Mouse (Mus musculus) kidney, adult 2 months (tissue): ENCODE results near the gene Defb29. TPM values are rescaled to one million over a fixed set of nuclear protein-coding genes. Genes with fewer than 3 reads are reported as not detected.
A peak's percentile ranks its signal among the peaks of the same experiment; 100 is the strongest.

Experiments
- DNase-seq: peaks from one replicate; pipeline ENCODE4 v3.0.0; 2021
- H3K27ac ChIP-seq: fragments of 200-500 bp; 2 replicates; pipeline ENCODE4 v1.5.1; 2012; ENCODE audit warnings: low read depth, low read length, control low read depth, inconsistent platforms; ENCODE audit not compliant: insufficient read depth
- H3K27me3 ChIP-seq: fragments of 200-500 bp; replicated peaks from 2 replicates; pipeline ENCODE4 v1.6.1; 2012; ENCODE audit warnings: mild to moderate bottlenecking, moderate library complexity, low read length, inconsistent platforms; ENCODE audit not compliant: control insufficient read depth, insufficient read depth
- H3K36me3 ChIP-seq: fragments of 200-500 bp; 2 replicates; pipeline ENCODE4 v1.6.1; 2012; ENCODE audit warnings: mild to moderate bottlenecking, moderate library complexity, low read length, inconsistent platforms; ENCODE audit not compliant: control insufficient read depth, insufficient read depth
- H3K4me1 ChIP-seq: fragments of 200-500 bp; 2 replicates; pipeline ENCODE4 v1.6.1; 2011; ENCODE audit warnings: low read length; ENCODE audit not compliant: control insufficient read depth, insufficient read depth
- H3K4me3 ChIP-seq: fragments of 200-500 bp; 2 replicates; pipeline ENCODE4 v1.5.1; 2011; ENCODE audit warnings: mild to moderate bottlenecking, low read depth, low read length, control low read depth; ENCODE audit not compliant: insufficient read depth
- CTCF ChIP-seq: fragments of 200-500 bp; conservative IDR thresholded peaks from 2 replicates; pipeline ENCODE4 v1.5.1; 2011; ENCODE audit warnings: low read depth, mild to moderate bottlenecking, control low read depth, low read length, moderate library complexity, mixed read lengths; ENCODE audit not compliant: insufficient read depth, insufficient read length
- POLR2A ChIP-seq: fragments of 200-500 bp; IDR thresholded peaks from one replicate; pipeline ENCODE4 v1.6.1; 2011; ENCODE audit warnings: low read depth, low read length, control low read depth
- WGBS: fragments of 180-500 bp; shearing (Covaris S2); methylation state at CpG from one replicate; pipeline ENCODE4 v1.1.7; 2018; 5-methylcytosine and 5-hydroxymethylcytosine counted together
- polyA plus RNA-seq: library from polyadenylated mRNA; depleted of rRNA; stranded (reverse); fragments of >200 nt; gene quantifications from 2 replicates; pipeline ENCODE4 v1.2.3, GENCODE M21; 2012; rRNA removed

The Defb29 gene
- 159 and 165 TPM in 2 replicates for polyA plus RNA-seq

DNA sequence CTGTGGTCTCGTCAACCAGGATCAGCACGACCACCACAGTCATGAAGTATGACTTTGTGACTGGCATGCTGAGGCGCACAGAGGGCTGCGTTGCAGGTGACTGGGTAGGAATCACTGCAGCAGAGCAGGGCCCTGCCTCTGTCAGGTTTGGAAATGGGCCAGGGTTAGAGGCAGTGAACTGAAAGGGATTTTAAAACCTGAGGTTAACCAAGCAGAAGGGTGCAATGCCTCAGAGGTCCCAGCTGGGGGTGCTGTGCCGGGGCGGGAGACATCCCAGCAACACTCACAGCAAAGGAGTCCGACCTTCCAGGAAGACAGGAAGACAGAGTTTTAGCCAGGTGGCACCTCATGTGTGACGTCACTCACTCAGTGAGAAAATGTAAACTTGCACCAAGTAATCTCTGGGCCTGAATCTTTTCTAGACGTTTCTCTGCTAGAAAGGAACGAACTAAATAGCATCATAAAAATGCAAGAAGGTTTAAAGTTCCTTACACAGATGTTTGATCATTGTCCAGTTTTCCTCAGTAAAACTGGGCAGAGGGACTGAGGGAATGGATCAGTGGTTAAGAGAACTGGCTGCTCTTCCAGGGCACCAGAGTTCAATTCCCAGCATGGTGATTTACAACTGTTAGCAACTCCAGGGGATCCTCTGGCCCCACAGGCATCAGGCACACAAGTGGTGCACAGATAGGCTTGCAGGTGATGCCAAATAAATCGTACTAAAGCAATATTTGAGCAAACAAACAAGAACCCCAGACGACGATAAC lies at the start of gene Defb29:
TSS of gene Defb29 (minus strand) at position 155 of the 767 bp plus-strand sequence.
- no peaks in the 10 kb centered on the region for H3K36me3 ChIP-seq
- peak; percentile 16 for TF ChIP-seq POLR2A
- TF ChIP-seq CTCF: no peak; the same call in 1 of the 2 replicates
- peak; percentile 90 for DNase-seq
- 23% methylated on average over 13 of the region's 13 CpGs for WGBS
- H3K27me3 ChIP-seq: no peaks in the 10 kb centered on the region
- H3K4me1 ChIP-seq: peaks cover 6% of the 10 kb centered on the region
- peak within 1 kb of the TSS; percentile 55 for H3K4me3 ChIP-seq
- H3K27ac ChIP-seq: peak within 1 kb of the TSS; percentile 90

DNA sequence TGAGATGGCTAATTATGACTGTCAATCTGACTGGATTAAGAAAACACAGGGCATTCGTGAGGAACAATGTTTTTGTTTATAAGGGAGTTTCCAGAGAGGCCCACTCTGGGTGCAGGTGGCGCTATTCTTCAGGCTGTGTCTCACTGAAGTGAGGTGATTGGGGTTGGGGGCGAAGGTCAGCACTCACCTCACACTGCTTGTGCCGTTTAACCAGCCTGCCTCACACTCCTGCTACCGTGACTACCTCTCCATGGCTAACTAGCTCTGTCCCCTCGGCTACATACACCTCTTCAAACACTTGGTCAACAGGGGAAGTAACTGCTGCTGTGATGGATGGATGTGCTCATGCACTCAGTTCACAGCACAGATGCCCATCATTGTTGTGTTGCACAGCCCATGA lies 49.1 kb upstream of the Defb29 start:
- peaks cover 6% of the 10 kb centered on the region; the same call in 1 of the 2 replicates for H3K4me1 ChIP-seq
- H3K27me3 ChIP-seq: no peaks in the 10 kb centered on the region
- peak; percentile 48 for DNase-seq
- no peak overlapping the region for H3K27ac ChIP-seq
- no peak overlapping the region for H3K4me3 ChIP-seq
- WGBS: 36% methylated on average over 6 of the region's 6 CpGs
- H3K36me3 ChIP-seq: no peaks in the 10 kb centered on the region
- TF ChIP-seq POLR2A: no peak
- TF ChIP-seq CTCF: no peak

DNA sequence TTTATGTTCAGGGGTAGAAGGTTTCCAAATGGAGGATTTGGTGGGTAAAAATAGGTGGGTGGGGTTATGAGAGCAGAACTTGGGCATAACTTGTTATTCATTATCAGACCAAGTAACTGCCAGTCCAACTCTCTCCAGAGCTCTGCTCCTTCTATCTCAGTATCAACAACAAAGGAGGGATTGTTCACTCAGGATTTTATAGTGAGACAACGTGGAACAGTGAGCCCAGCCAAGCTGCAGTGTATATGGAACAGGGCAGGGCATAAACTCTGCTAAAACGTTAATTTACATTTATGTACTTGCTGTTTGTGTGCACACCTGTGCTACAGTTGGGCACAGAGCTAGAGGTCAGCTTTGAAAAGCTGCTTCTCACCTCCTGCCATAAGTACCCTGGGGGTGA lies 48.6 kb upstream of the Defb29 start:
- 26% methylated on average over 2 of the region's 2 CpGs for WGBS
- no peaks in the 10 kb centered on the region for H3K36me3 ChIP-seq
- peaks cover 6% of the 10 kb centered on the region; the same call in 1 of the 2 replicates for H3K4me1 ChIP-seq

DNA sequence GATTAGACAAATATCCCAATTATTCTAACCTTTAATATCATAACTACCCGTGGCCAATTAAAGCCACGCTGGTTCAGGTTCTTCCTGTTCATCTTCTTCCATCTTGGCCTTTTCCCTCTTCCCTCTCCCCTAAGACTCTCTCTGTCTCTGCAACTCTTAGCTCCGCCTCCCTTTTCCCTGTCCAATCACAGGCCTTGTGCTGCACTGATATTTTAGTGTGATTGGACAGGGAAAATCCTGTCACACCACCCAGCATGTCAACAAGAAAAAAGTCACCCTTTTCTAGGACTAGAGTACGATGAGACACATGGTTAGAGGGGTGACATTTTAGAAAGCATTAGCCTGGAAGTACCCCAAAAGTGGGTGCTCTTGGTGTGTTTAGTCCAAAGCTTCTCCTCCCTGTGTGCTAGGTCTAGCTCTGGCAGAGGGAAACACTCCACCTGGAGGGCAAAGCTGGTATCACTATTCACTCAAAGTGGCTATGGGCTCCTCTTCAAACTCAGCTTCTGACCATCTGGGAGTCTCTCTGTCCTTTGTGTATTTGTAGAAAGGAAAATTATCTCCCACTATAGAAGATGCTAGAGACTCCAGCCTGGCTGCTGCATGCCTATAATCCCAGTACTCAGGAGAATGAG lies 47.1 kb upstream of the Defb29 start:
- 84% methylated on average over 4 of the region's 4 CpGs for WGBS
- Histone ChIP-seq H3K4me3 (no peak overlapping the region), H3K27me3 (no peaks in the 10 kb centered on the region), H3K36me3 (no peaks in the 10 kb centered on the region), H3K4me1 (peaks cover 13% of the 10 kb centered on the region), H3K27ac (no peak overlapping the region)
- TF ChIP-seq CTCF (peak; percentile 57; the same call in 1 of the 2 replicates), POLR2A (no peak)
- DNase-seq: peak; percentile 51

More for the DNA sequence above, 48.6 kb upstream of the Defb29 start:
- TF ChIP-seq POLR2A (no peak), CTCF (no peak)
- no peak for DNase-seq
- no peak overlapping the region for H3K27ac ChIP-seq
- no peak overlapping the region for H3K4me3 ChIP-seq
- no peaks in the 10 kb centered on the region for H3K27me3 ChIP-seq

DNA sequence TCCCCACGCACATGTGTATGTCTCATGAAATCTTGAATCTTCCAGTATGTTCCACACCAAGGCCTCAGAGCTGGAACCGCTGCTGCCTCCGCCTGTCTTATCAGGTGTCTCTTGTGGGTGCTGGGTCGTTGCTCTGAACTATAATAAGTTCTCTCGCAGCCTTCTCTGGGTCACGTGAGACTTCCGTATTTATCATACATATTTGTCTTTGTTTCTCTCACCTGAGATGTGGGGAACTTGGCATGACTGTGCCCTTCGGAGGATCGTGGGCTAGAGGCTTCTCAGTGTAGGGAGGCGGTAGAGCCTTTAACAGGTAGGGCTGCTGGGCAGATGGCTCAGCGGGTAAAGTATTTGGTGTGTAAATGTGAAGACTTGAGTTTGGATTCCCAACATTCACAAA lies 40.7 kb upstream of the Defb29 start:
- H3K36me3 ChIP-seq: no peaks in the 10 kb centered on the region
- peaks cover 10% of the 10 kb centered on the region for H3K4me1 ChIP-seq
- no peak overlapping the region for H3K4me3 ChIP-seq
- TF ChIP-seq POLR2A (no peak), CTCF (no peak)
- H3K27me3 ChIP-seq: no peaks in the 10 kb centered on the region
- WGBS: 82% methylated on average over 11 of the region's 11 CpGs
- no peak for DNase-seq
- no peak overlapping the region for H3K27ac ChIP-seq

DNA sequence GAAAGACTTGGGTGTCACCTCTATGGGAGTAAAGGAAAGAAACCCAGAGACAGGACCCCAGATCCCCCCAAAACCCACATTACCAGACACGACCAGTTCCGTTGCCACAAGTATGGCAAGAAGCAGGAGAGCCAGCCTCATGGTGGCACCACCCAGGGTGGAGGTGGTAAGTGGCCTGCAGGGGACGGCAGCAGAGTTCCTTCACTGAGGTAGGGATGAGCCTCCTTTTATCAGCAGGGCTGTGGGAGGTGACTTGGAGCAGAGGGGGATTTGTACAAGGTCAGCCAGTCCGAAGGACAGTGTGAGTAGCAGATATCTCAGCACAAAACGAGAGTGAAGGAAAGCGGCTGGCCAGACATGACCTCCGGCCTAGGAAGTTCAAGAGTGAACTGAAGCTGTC lies 40.2 kb upstream of the Defb29 start, which contains the start of gene Defb19:
TSS of gene Defb19 (minus strand) at position 206 of the 400 bp plus-strand sequence.
- Histone ChIP-seq H3K4me1 (peaks cover 10% of the 10 kb centered on the region), H3K27me3 (no peaks in the 10 kb centered on the region), H3K36me3 (no peaks in the 10 kb centered on the region), H3K4me3 (no peak within 1 kb of the TSS), H3K27ac (no peak within 1 kb of the TSS)
- TF ChIP-seq CTCF (no peak), POLR2A (no peak)
- DNase-seq: peak; percentile 31
- 62% methylated on average over 7 of the region's 7 CpGs for WGBS

DNA sequence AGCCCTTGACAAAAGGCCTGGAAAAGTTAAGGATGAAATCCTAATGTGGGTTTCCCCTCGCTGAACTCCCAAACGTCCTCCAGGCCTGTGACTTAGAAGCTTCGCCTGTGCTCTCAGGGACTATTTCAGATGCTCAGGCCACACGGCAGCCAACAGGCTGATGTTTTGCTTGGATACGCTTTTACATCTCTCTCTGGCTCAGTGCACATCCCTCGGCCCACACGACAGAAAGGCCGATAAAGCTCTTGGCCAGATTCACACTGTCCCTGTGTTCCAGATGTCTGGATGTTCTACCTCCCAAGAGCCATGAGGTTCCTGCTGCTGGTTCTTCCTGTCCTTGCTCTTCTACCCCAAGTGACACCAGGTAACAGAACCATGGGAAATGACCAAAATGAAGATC lies 33.6 kb upstream of the Defb29 start:
- peaks cover 15% of the 10 kb centered on the region; the same call in 1 of the 2 replicates for H3K4me1 ChIP-seq
- no peaks in the 10 kb centered on the region for H3K36me3 ChIP-seq
- H3K4me3 ChIP-seq: no peak overlapping the region
- no peaks in the 10 kb centered on the region for H3K27me3 ChIP-seq
- TF ChIP-seq POLR2A (no peak), CTCF (no peak)
- H3K27ac ChIP-seq: no peak overlapping the region
- DNase-seq: no peak
- 61% methylated on average over 8 of the region's 8 CpGs for WGBS
